Mouse (Mus musculus) gastrocnemius, adult 2 months (tissue): ENCODE measurements at regions not wholly inside any gene's neighbourhood (a gene's known extent, or its start where the extent isn't known, plus 50 kb on each side); places are given as distances from the start of the nearest gene placed in this dataset.

Experiments used
- DNase-seq: peaks from one replicate; pipeline ENCODE4 v3.0.0; 2022
- H3K27ac ChIP-seq: fragments of 200-600 bp; 2 replicates; pipeline ENCODE4 v1.8.1; 2022; ENCODE audit warnings: mild to moderate bottlenecking
- H3K4me3 ChIP-seq: fragments of 200-600 bp; 2 replicates; pipeline ENCODE4 v1.8.1; 2022; ENCODE audit warnings: mild to moderate bottlenecking, moderate library complexity
- CTCF ChIP-seq: fragments of 200-600 bp; IDR thresholded peaks from 2 replicates; pipeline ENCODE4 v1.8.1; 2022; ENCODE audit warnings: antibody characterized with exemption, mild to moderate bottlenecking, moderate library complexity
- intact Hi-C: fragments of 180-260 bp; cut with DNase I; formaldehyde crosslinking; loops from one replicate; pipeline ENCODE4 v1.15.1; 2025

- no peak for TF ChIP-seq CTCF
- intact Hi-C loops = no loop called here
- Histone ChIP-seq H3K27ac (peak overlapping the region; percentile 98), H3K4me3 (no peak overlapping the region)
- DNase-seq = no peak
Observed at GRCm38 (mm10) chr2:167767371-167767770, 77.7 kb upstream of the Tmem189 start.

- TF ChIP-seq CTCF = no peak
- H3K4me3 ChIP-seq = no peak overlapping the region
- intact Hi-C loops = loop anchor here (2.0 kb wide), 1 partner anchor 59 kb away; no protein-coding TSS in a partner anchor
- peak; percentile 54 for DNase-seq
- peak overlapping the region; percentile 98 for H3K27ac ChIP-seq
Observed at GRCm38 (mm10) chr2:167765811-167766210, 76.2 kb upstream of the Tmem189 start.

- peak; percentile 1; the same call in 1 of the 2 replicates for TF ChIP-seq CTCF
- peak; percentile 99 for DNase-seq
- intact Hi-C loops = loop anchor here (2.0 kb wide), 1 partner anchor 60 kb away; no protein-coding TSS in a partner anchor
- Histone ChIP-seq H3K4me3 (peak overlapping the region; percentile 35), H3K27ac (peak overlapping the region; percentile 98)
Observed at GRCm38 (mm10) chr2:167765072-167765800, 75.6 kb upstream of the Tmem189 start.

- no peak for TF ChIP-seq CTCF
- Histone ChIP-seq H3K27ac (peak overlapping the region; percentile 98), H3K4me3 (no peak overlapping the region)
- intact Hi-C loops = loop anchor here (2.0 kb wide), 1 partner anchor 61 kb away; no protein-coding TSS in a partner anchor
- DNase-seq = no peak
Observed at GRCm38 (mm10) chr2:167763891-167764410, 74.3 kb upstream of the Tmem189 start.

GRCm38 (mm10) chr2:167761404-167761936 is 71.8 kb upstream of the Tmem189 start:
- H3K4me3 ChIP-seq = no peak overlapping the region
- no peak for TF ChIP-seq CTCF
- no peak for DNase-seq
- peak overlapping the region; percentile 92 for H3K27ac ChIP-seq
- intact Hi-C loops = loop anchor here (2.0 kb wide), 2 partner anchors 69 to 87 kb away; no protein-coding TSS in a partner anchor

GRCm38 (mm10) chr2:167760681-167761403 is 71.2 kb upstream of the Tmem189 start:
- Histone ChIP-seq H3K4me3 (no peak overlapping the region), H3K27ac (peak overlapping the region; percentile 92)
- peak; percentile 38 for TF ChIP-seq CTCF
- DNase-seq = peak; percentile 86
- intact Hi-C loops = loop anchor here (2.0 kb wide), 2 partner anchors 68 to 88 kb away; no protein-coding TSS in a partner anchor

GRCm38 (mm10) chr2:167759603-167760390 is 70.2 kb upstream of the Tmem189 start:
- DNase-seq = peak; percentile 80
- H3K4me3 ChIP-seq = no peak overlapping the region
- no peak for TF ChIP-seq CTCF
- intact Hi-C loops = loop anchor here (2.0 kb wide), 2 partner anchors 67 to 89 kb away; no protein-coding TSS in a partner anchor
- H3K27ac ChIP-seq = peak overlapping the region; percentile 92

GRCm38 (mm10) chr2:167757157-167757780 is 67.6 kb upstream of the Tmem189 start:
- intact Hi-C loops = no loop called here
- no peak for TF ChIP-seq CTCF
- Histone ChIP-seq H3K4me3 (peak overlapping the region; percentile 24; the same call in 1 of the 2 replicates), H3K27ac (peak overlapping the region; percentile 92)
- DNase-seq = peak; percentile 93

- no peak for TF ChIP-seq CTCF
- no peak for DNase-seq
- Histone ChIP-seq H3K4me3 (no peak overlapping the region), H3K27ac (peak overlapping the region; percentile 92)
- intact Hi-C loops = no loop called here
Observed at GRCm38 (mm10) chr2:167756721-167757120, 67.1 kb upstream of the Tmem189 start.

GRCm38 (mm10) chr2:167754929-167755551 is 65.4 kb upstream of the Tmem189 start:
- Histone ChIP-seq H3K4me3 (no peak overlapping the region), H3K27ac (peak overlapping the region; percentile 92)
- no peak for DNase-seq
- no peak for TF ChIP-seq CTCF
- intact Hi-C loops = loop anchor here (2.0 kb wide), 1 partner anchor 58 kb away; no protein-coding TSS in a partner anchor

- intact Hi-C loops = loop anchor here (2.0 kb wide), 1 partner anchor 57 kb away; no protein-coding TSS in a partner anchor
- TF ChIP-seq CTCF = no peak
- peak; percentile 64 for DNase-seq
- peak overlapping the region; percentile 92 for H3K27ac ChIP-seq
- H3K4me3 ChIP-seq = no peak overlapping the region
Observed at GRCm38 (mm10) chr2:167753898-167754297, 64.3 kb upstream of the Tmem189 start.
